Mouse (Mus musculus) spleen, adult 12 weeks (tissue): ENCODE measurements around the gene Dnmt3a.

Source experiments
- DNase-seq: peaks from one replicate; pipeline ENCODE4 v3.0.0; 2022; ENCODE audit warnings: low spot score

The Dnmt3a gene

DNA sequence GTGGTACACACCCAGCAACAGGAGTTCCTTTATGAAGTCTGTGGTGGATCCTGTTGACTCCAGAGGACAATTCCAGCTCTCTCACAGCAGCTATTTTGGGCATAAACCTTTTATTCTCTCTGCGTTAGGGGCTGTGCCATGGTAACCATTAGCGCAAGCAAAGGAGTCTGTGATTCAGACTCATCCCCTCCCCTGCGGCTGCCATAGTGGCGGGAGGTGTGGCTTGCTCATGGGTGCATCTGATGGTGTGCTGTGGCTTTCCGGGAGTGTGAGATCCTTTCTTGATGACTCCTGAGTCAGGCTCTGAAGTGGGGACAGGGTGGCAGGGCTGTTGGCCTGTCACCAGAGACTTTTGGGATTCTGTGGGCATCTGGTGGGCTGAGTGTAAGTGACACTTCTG lies 17.6 kb downstream of the Dnmt3a start:
- no peak for DNase-seq

DNA sequence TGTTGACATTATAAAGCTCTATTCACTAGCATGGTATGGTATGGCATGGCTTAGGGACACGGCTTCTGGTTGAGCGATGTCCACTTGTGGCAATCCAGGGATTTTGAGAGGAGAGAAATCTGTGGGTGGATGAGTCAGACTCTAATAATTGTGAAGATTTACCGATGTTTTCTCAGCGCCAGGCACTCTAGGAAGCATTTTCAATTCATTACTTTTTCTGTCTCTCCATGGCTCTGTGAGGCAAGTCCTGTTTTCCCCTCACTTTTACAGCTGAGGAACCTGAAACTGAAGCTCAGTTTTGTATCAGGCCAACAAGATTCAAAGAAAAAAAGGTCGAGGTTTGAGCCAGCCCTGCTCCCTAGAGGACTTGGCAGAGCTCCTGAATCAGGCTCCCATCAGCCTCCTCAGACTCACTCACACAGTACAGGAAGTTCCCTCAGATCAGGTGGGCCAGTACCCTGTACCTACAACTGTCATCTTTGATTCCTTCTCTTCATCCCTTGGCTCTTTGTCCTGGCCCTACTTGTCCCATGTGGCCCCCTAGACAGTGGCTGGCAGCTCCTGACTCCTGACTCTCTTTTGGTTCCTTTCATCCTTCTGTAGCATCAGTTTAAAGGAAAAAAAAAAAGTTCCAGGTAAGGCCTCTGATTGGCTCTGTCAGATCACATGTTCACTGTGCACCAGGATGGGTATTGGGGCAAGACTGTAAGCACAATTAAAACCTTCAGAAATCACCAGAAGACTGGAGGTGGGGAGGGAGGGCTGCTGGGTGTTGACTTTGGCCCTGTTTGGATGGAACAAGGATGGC lies 19.3 kb downstream of the Dnmt3a start:
- no peak for DNase-seq

GRCm38 (mm10) chr12:3825714-3826080 lies 19.9 kb downstream of the Dnmt3a start:
- no peak for DNase-seq

- no peak for DNase-seq
These were observed 22.0 kb downstream of the Dnmt3a start for GRCm38 (mm10) chr12:3827771-3828170.

DNA sequence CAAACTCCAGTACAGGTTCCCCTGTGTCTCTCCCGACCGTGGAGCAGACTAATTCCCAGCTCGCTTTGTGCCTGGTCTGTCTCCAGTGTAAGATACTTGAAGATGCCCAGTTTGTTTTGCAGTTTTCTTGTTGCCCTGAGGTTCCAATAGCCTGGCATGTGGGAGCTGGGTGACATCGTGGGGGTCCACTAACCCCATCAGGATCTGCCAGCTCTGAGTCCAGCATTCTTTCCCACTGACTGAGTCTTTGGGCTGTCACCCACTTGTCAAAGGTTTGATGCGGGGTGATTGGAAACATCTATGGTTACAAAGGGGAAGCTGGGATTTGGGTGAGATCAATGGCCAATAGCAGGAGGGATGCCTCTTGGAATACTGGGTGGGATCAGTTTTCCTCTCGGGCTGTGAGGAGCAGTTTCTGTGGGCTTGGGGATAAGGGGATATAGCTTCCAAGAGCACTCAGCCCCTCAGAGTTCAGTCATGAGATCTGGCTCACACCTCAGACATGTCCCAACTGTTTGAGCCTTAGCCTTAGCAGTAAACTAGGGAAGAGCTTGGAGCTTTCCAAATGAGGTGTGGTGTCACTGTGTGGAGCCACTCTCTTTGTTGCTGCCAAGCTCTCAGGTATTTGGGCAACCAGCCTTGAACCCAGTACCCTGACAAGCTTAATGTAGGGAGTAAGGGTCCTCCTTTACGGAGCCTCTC lies 27.4 kb downstream of the Dnmt3a start:
- no peak for DNase-seq

DNA sequence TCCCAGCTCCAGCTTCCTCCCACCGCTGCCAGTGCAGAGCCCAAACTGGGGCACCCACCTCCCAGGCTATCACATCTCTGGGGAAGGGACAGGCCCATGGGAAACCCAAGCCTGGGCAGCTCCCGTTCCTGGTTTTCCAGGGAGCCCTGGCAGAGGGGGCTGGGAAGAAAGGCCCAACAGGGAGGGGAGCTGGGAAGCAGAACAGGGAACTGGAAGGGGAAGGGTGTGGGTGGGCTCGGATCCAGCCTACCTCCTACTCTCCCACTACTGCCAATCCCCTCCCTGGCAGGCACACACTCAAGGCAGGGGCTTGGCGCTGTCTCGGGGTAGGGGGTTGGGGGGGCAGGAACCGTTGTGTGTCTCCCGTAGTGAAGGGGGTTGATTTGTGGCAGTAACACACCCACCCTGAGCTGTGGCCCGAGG lies 28.1 kb downstream of the Dnmt3a start:
- DNase-seq, result no peak

DNA sequence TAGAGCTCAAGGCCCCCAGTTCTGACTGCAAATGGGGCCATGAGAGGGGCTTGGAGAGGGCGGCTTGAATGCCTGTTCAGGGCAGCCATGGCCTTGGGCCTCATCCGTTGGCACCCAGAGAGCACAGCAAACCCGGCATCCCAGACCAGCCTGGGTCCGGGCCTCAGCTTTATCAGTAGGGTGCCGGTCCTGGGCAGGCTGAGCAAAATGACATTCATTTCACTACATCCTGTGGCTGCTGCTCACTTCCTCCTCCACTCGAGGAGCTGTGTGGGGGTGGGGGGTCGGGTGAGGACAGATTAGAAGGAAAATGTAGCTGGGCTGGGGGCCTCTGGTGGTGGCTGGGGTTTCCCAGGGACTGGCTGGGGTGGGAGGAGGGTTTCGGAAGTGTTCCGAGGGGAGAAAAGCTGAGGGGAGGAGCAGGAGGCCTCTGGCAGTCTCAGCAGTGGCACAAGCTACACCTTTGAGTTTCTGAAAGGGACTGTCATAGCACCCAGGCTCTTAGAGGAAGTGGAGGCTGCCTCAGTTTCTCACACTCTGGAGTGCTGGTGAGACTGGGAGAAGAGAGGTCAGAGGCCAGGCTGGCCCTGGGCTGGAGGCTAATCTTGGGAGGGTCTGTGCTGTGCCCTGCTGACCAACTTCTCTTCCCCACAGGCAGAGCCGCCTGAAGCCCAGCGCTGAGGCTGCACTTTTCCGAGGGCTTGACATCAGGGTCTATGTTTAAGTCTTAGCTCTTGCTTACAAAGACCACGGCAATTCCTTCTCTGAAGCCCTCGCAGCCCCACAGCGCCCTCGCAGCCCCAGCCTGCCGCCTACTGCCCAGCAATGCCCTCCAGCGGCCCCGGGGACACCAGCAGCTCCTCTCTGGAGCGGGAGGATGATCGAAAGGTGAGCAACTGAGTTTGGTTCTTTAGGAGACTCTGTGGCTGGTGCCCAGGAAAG lies 28.8 kb downstream of the Dnmt3a start:
- no peak for DNase-seq

- DNase-seq, result no peak
These were observed 29.8 kb downstream of the Dnmt3a start for GRCm38 (mm10) chr12:3835576-3835975.

- no peak for DNase-seq
These were observed 31.4 kb downstream of the Dnmt3a start for GRCm38 (mm10) chr12:3837081-3837832.

GRCm38 (mm10) chr12:3838009-3838408 lies 32.2 kb downstream of the Dnmt3a start:
- DNase-seq, result no peak

DNA sequence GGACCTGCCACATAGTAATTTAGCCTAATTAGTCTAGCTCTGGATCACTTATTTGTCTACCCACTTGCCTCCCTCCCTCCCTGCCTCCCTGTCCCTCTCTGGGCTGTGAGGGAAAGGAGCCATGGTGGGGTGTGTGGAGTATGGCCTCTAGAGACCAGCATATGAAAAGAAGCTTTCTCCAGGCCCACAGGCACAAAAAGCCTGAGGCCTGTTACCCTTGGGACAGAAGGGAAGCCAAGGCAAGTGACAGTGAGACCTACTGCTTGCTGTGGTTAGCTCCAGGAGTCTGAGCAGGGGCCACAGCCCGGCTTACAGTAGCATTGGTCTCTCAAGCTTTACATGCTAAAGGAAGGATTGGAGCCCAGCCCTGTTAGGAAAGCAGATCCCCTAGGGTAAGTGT lies 33.9 kb downstream of the Dnmt3a start:
- DNase-seq, result no peak

- DNase-seq, result no peak
These were observed 35.3 kb downstream of the Dnmt3a start for GRCm38 (mm10) chr12:3841121-3841520.

GRCm38 (mm10) chr12:3842843-3843242 lies 37.0 kb downstream of the Dnmt3a start:
- no peak for DNase-seq

- no peak for DNase-seq
These were observed 37.6 kb downstream of the Dnmt3a start for GRCm38 (mm10) chr12:3843371-3843861.

GRCm38 (mm10) chr12:3843918-3844317 lies 38.1 kb downstream of the Dnmt3a start:
- no peak for DNase-seq

DNA sequence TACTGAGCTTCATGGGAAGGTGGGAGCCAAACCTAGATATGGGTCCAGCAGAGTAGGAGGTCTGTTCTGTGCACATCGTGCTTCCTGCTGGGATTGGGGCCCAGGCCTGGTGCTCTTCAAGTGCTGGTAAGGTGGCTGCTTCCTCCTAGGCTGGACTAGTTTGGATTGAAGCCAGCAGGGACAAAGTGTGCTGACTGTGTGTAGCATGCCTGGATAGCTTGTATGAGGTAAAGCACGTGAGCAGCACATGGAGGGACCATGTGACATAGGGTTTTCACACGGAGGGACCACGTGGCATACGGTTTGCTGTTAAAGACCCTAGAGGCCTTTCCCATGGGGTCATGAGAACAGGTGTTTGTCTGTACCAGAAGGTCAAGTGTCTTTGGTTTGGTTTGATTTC lies 38.5 kb downstream of the Dnmt3a start:
- DNase-seq, result no peak

DNA sequence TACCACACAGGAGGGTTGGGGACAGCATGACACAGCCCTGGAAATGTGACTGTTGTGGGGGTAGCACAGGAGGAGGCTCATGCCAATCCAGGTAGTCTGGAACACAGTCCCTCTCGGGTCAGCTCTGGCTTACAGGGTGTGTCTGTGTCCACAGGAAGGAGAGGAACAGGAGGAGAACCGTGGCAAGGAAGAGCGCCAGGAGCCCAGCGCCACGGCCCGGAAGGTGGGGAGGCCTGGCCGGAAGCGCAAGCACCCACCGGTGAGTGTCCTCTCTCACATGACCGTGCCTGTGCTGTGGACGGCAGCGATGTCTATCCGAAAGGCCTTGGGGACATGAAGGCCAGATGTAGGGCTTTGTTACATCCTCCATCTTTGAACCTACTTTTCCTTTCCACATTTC lies 43.7 kb downstream of the Dnmt3a start:
- no peak for DNase-seq

GRCm38 (mm10) chr12:3850165-3850564 lies 44.4 kb downstream of the Dnmt3a start:
- DNase-seq, result no peak

- no peak for DNase-seq
These were observed 44.9 kb downstream of the Dnmt3a start for GRCm38 (mm10) chr12:3850731-3851130.

DNA sequence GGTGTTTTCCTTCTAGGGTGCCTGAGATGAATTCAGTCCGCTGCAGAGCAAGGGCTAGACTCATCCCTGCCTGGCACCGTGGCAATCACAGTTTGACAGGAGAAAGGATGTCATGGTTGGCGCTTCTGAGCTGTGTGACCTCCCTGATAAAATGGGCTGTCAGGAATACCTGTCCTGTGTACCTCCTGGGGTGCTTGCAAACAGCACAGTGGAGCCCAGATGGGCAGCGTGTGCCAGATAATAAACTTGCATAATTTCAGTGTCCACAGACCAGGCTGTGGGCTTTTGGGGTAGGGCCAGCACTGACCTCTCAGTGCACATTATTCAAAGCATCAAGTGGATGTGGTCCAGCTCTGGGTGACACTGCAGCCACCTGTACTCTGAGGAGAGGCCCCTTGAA lies 45.4 kb downstream of the Dnmt3a start:
- DNase-seq, result no peak

- DNase-seq, result no peak
These were observed 46.7 kb downstream of the Dnmt3a start for GRCm38 (mm10) chr12:3852521-3852920.

- DNase-seq, result no peak
These were observed 48.6 kb downstream of the Dnmt3a start for GRCm38 (mm10) chr12:3854419-3854818.
